Mouse (Mus musculus): ENCODE measurements around the gene Rhox4a2. TPM values are rescaled to one million over a fixed set of nuclear protein-coding genes. Genes with fewer than 3 reads are reported as not detected.
"Not testable (repeated sequence)": the region's sequence is repeated elsewhere in the genome, so short reads cannot be mapped to it uniquely, and the experiment has no call there.

Gene Rhox4a2
- total RNA-seq (2021) (not detected), polyA plus RNA-seq (2012; rRNA removed) (not detected in 2 replicates)
- long read RNA-seq: 0 reads

GRCm38 (mm10) chrX:37390548-37390947 lies at the start of gene Rhox4a2:
Gene Rhox4a2, plus strand, starts transcription at chrX:37390848.
- H3K27ac ChIP-seq; intact Hi-C loops (cut with DNase I); H3K79me2 ChIP-seq (replicated peaks; ENCODE audit: control insufficient read depth, insufficient read depth, low read length); DNase-seq; H3K27me3 ChIP-seq (ENCODE audit: control insufficient read depth, insufficient read depth, low read length); H3K36me3 ChIP-seq (ENCODE audit: control insufficient read depth, insufficient read depth, low read length); H3K4me3 ChIP-seq; H3K4me1 ChIP-seq (ENCODE audit: control insufficient read depth, insufficient read depth, low read length); H3K9ac ChIP-seq (ENCODE audit: low read depth, low read length): not testable (repeated sequence)
- 90% methylated on average over 9 of the region's 16 CpGs for WGBS

- intact Hi-C loops (cut with DNase I); H3K27ac ChIP-seq; H3K9ac ChIP-seq (ENCODE audit: low read depth, low read length); H3K27me3 ChIP-seq (ENCODE audit: control insufficient read depth, insufficient read depth, low read length); H3K4me3 ChIP-seq; H3K36me3 ChIP-seq (ENCODE audit: control insufficient read depth, insufficient read depth, low read length); H3K4me1 ChIP-seq (ENCODE audit: control insufficient read depth, insufficient read depth, low read length); H3K79me2 ChIP-seq (replicated peaks; ENCODE audit: control insufficient read depth, insufficient read depth, low read length); DNase-seq: not testable (repeated sequence)
- no CpG with 5 or more reads among the region's 1 CpGs for WGBS
Observed at GRCm38 (mm10) chrX:37379728-37380127, 10.9 kb upstream of the Rhox4a2 start, which contains the start of gene Rhox3a2. Gene Rhox3a2, plus strand, starts transcription at chrX:37380028.

DNA sequence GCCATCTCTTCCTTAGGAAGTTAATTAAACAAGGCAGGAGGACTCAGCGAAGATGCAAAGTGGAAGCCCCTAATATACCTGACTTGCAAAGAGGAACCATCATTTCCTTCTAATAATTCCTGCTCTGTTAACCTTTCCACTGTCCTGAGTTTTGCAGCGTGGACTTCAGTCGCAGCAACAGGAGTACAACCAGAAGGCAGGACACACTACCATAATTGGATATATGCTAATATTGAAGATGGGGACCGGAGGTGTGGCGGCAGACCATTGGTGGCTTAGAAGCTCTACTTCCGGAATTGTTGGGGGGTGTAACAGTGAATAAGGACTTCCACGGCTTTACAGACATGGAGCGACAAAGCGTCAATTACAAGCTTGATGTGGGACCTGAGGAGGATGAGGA lies 21.1 kb downstream of the Rhox4a2 start, which contains the start of gene Rhox2b:
Rhox2b (plus strand) TSS at position 301 of the 400 bp plus-strand sequence.
- H3K79me2 ChIP-seq (replicated peaks; ENCODE audit: control insufficient read depth, insufficient read depth, low read length); H3K4me3 ChIP-seq; intact Hi-C loops (cut with DNase I); H3K27me3 ChIP-seq (ENCODE audit: control insufficient read depth, insufficient read depth, low read length); H3K4me1 ChIP-seq (ENCODE audit: control insufficient read depth, insufficient read depth, low read length); H3K36me3 ChIP-seq (ENCODE audit: control insufficient read depth, insufficient read depth, low read length); H3K9ac ChIP-seq (ENCODE audit: low read depth, low read length); H3K27ac ChIP-seq; DNase-seq: not testable (repeated sequence)
- no CpG with 5 or more reads among the region's 9 CpGs for WGBS

- H3K79me2 ChIP-seq (replicated peaks; ENCODE audit: control insufficient read depth, insufficient read depth, low read length); H3K4me3 ChIP-seq; H3K36me3 ChIP-seq (ENCODE audit: control insufficient read depth, insufficient read depth, low read length); H3K4me1 ChIP-seq (ENCODE audit: control insufficient read depth, insufficient read depth, low read length); DNase-seq; intact Hi-C loops (cut with DNase I); H3K9ac ChIP-seq (ENCODE audit: low read depth, low read length); H3K27me3 ChIP-seq (ENCODE audit: control insufficient read depth, insufficient read depth, low read length); H3K27ac ChIP-seq: not testable (repeated sequence)
- 88% methylated on average over 14 of the region's 15 CpGs for WGBS
Observed at GRCm38 (mm10) chrX:37432194-37432593, 41.5 kb downstream of the Rhox4a2 start, which contains the start of gene Rhox4b. Gene Rhox4b, plus strand, starts transcription at chrX:37432494.

Other genes starting within 250 kb of the Rhox4a2 start
- gene Akap14, start 222.0 kb upstream of the Rhox4a2 start, total RNA-seq (2021): not detected
- gene Akap14, start 222.0 kb upstream of the Rhox4a2 start, polyA plus RNA-seq (2012; rRNA removed): 0.08 TPM in 1 of 2 replicates, not detected in the other
- 100 to 1,000 TPM; 816 to 925 TPM for gene Ndufa1, start 199.7 kb upstream of the Rhox4a2 start, total RNA-seq (2021)
- 1,094 and 1,413 TPM in 2 replicates for gene Ndufa1, start 199.7 kb upstream of the Rhox4a2 start, polyA plus RNA-seq (2012; rRNA removed)
- 1 to 10 TPM; 1.8 to 2.2 TPM for gene Rnf113a1, start 199.6 kb upstream of the Rhox4a2 start, total RNA-seq (2021)
- 1.5 TPM in 2 replicates for gene Rnf113a1, start 199.6 kb upstream of the Rhox4a2 start, polyA plus RNA-seq (2012; rRNA removed)
- not detected for gene Gm9, start 179.8 kb upstream of the Rhox4a2 start, total RNA-seq (2021)
- not detected in 2 replicates for gene Gm9, start 179.8 kb upstream of the Rhox4a2 start, polyA plus RNA-seq (2012; rRNA removed)
- gene Rhox1, start 168.6 kb upstream of the Rhox4a2 start, total RNA-seq (2021): not detected
- gene Rhox1, start 168.6 kb upstream of the Rhox4a2 start, polyA plus RNA-seq (2012; rRNA removed): not detected in 2 replicates
- gene Rhox2a, start 145.9 kb upstream of the Rhox4a2 start, total RNA-seq (2021): not detected
- gene Rhox2a, start 145.9 kb upstream of the Rhox4a2 start, polyA plus RNA-seq (2012; rRNA removed): not detected in 2 replicates
- not detected for gene Rhox3a, start 140.9 kb upstream of the Rhox4a2 start, total RNA-seq (2021)
- not detected in 2 replicates for gene Rhox3a, start 140.9 kb upstream of the Rhox4a2 start, polyA plus RNA-seq (2012; rRNA removed)
- gene Rhox4a, start 125.5 kb upstream of the Rhox4a2 start, total RNA-seq (2021): not detected
- not detected in 2 replicates for gene Rhox4a, start 125.5 kb upstream of the Rhox4a2 start, polyA plus RNA-seq (2012; rRNA removed)
- not detected for gene Rhox3a2, start 10.8 kb upstream of the Rhox4a2 start, total RNA-seq (2021)
- gene Rhox3a2, start 10.8 kb upstream of the Rhox4a2 start, polyA plus RNA-seq (2012; rRNA removed): not detected in 2 replicates
- not detected for gene Rhox2b, start 21.2 kb downstream of the Rhox4a2 start, total RNA-seq (2021)
- not detected in 2 replicates for gene Rhox2b, start 21.2 kb downstream of the Rhox4a2 start, polyA plus RNA-seq (2012; rRNA removed)
- gene Rhox4b, start 41.6 kb downstream of the Rhox4a2 start, total RNA-seq (2021): not detected
- gene Rhox4b, start 41.6 kb downstream of the Rhox4a2 start, polyA plus RNA-seq (2012; rRNA removed): not detected in 2 replicates
- gene Rhox2c, start 62.8 kb downstream of the Rhox4a2 start, total RNA-seq (2021): not detected
- gene Rhox2c, start 62.8 kb downstream of the Rhox4a2 start, polyA plus RNA-seq (2012; rRNA removed): not detected in 2 replicates
- gene Rhox3c, start 67.7 kb downstream of the Rhox4a2 start, total RNA-seq (2021): not detected
- gene Rhox3c, start 67.7 kb downstream of the Rhox4a2 start, polyA plus RNA-seq (2012; rRNA removed): not detected in 2 replicates
- gene Rhox4c, start 89.5 kb downstream of the Rhox4a2 start, total RNA-seq (2021): not detected
- gene Rhox4c, start 89.5 kb downstream of the Rhox4a2 start, polyA plus RNA-seq (2012; rRNA removed): not detected in 2 replicates
- not detected for gene Rhox2d, start 102.6 kb downstream of the Rhox4a2 start, total RNA-seq (2021)
- not detected in 2 replicates for gene Rhox2d, start 102.6 kb downstream of the Rhox4a2 start, polyA plus RNA-seq (2012; rRNA removed)
- gene Rhox4d, start 123.5 kb downstream of the Rhox4a2 start, total RNA-seq (2021): not detected
- gene Rhox4d, start 123.5 kb downstream of the Rhox4a2 start, polyA plus RNA-seq (2012; rRNA removed): not detected in 2 replicates
- gene Rhox2e, start 139.6 kb downstream of the Rhox4a2 start, total RNA-seq (2021): not detected
- gene Rhox2e, start 139.6 kb downstream of the Rhox4a2 start, polyA plus RNA-seq (2012; rRNA removed): not detected in 2 replicates
- gene Rhox3e, start 151.2 kb downstream of the Rhox4a2 start, total RNA-seq (2021): not detected
- not detected in 2 replicates for gene Rhox3e, start 151.2 kb downstream of the Rhox4a2 start, polyA plus RNA-seq (2012; rRNA removed)
- not detected for gene Rhox4e, start 166.6 kb downstream of the Rhox4a2 start, total RNA-seq (2021)
- not detected in 2 replicates for gene Rhox4e, start 166.6 kb downstream of the Rhox4a2 start, polyA plus RNA-seq (2012; rRNA removed)
- gene Rhox2f, start 180.6 kb downstream of the Rhox4a2 start, total RNA-seq (2021): not detected
- not detected in 2 replicates for gene Rhox2f, start 180.6 kb downstream of the Rhox4a2 start, polyA plus RNA-seq (2012; rRNA removed)
- not detected for gene Rhox3f, start 190.1 kb downstream of the Rhox4a2 start, total RNA-seq (2021)
- not detected in 2 replicates for gene Rhox3f, start 190.1 kb downstream of the Rhox4a2 start, polyA plus RNA-seq (2012; rRNA removed)
- not detected for gene Rhox4f, start 216.9 kb downstream of the Rhox4a2 start, total RNA-seq (2021)
- gene Rhox4f, start 216.9 kb downstream of the Rhox4a2 start, polyA plus RNA-seq (2012; rRNA removed): not detected in 2 replicates
- not detected for gene Rhox3g, start 237.8 kb downstream of the Rhox4a2 start, total RNA-seq (2021)
- not detected in 2 replicates for gene Rhox3g, start 237.8 kb downstream of the Rhox4a2 start, polyA plus RNA-seq (2012; rRNA removed)

Measured in heart, adult 2 months (tissue).